Mouse (Mus musculus): Measurements from ENCODE around the gene Ndst4.

Ndst4 gene

GRCm38 (mm10) chr3:125403601-125404396, at the start of gene Ndst4:
Ndst4 (plus strand) TSS chr3:125404076.
- DNase-seq (ENCODE audit: low spot score in 2 of 2) = no peak

- DNase-seq (ENCODE audit: low spot score in 2 of 2) = no peak
These were observed 6.4 kb upstream of the Ndst4 start for GRCm38 (mm10) chr3:125397443-125397842.

GRCm38 (mm10) chr3:125406456-125406855, 2.6 kb downstream of the Ndst4 start:
- DNase-seq (ENCODE audit: low spot score in 2 of 2) = no peak

- no peak for DNase-seq (ENCODE audit: low spot score in 2 of 2)
These were observed 3.1 kb downstream of the Ndst4 start for GRCm38 (mm10) chr3:125406991-125407390.

- no peak for DNase-seq (ENCODE audit: low spot score in 2 of 2)
These were observed 63.2 kb downstream of the Ndst4 start for GRCm38 (mm10) chr3:125466894-125467652.

GRCm38 (mm10) chr3:125510102-125510501, 106.2 kb downstream of the Ndst4 start:
- DNase-seq (ENCODE audit: low spot score in 2 of 2) = no peak

- no peak for DNase-seq (ENCODE audit: low spot score in 2 of 2)
These were observed 129.5 kb downstream of the Ndst4 start for GRCm38 (mm10) chr3:125533371-125533770.

GRCm38 (mm10) chr3:125570602-125571001, 166.7 kb downstream of the Ndst4 start:
- DNase-seq (ENCODE audit: low spot score in 2 of 2) = no peak

GRCm38 (mm10) chr3:125632233-125632632, 228.4 kb downstream of the Ndst4 start:
- DNase-seq (ENCODE audit: low spot score in 2 of 2) = no peak

GRCm38 (mm10) chr3:125655009-125655635, 251.2 kb downstream of the Ndst4 start:
- no peak for DNase-seq (ENCODE audit: low spot score in 2 of 2)

GRCm38 (mm10) chr3:125660114-125660717, 256.3 kb downstream of the Ndst4 start:
- no peak for DNase-seq (ENCODE audit: low spot score in 2 of 2)

GRCm38 (mm10) chr3:125660884-125661532, 257.1 kb downstream of the Ndst4 start:
- DNase-seq (ENCODE audit: low spot score in 2 of 2) = no peak

GRCm38 (mm10) chr3:125673997-125674794, 270.3 kb downstream of the Ndst4 start:
- no peak for DNase-seq (ENCODE audit: low spot score in 2 of 2)

GRCm38 (mm10) chr3:125675211-125675896, 271.5 kb downstream of the Ndst4 start:
- no peak for DNase-seq (ENCODE audit: low spot score in 2 of 2)

GRCm38 (mm10) chr3:125678924-125679323, 275.0 kb downstream of the Ndst4 start:
- DNase-seq (ENCODE audit: low spot score in 2 of 2) = no peak

- DNase-seq (ENCODE audit: low spot score in 2 of 2) = no peak
These were observed 279.8 kb downstream of the Ndst4 start for GRCm38 (mm10) chr3:125683460-125684230.

GRCm38 (mm10) chr3:125684583-125684982, 280.7 kb downstream of the Ndst4 start:
- no peak for DNase-seq (ENCODE audit: low spot score in 2 of 2)

GRCm38 (mm10) chr3:125687601-125688000, 283.7 kb downstream of the Ndst4 start:
- no peak for DNase-seq (ENCODE audit: low spot score in 2 of 2)

GRCm38 (mm10) chr3:125690948-125691347, 287.1 kb downstream of the Ndst4 start:
- no peak for DNase-seq (ENCODE audit: low spot score in 2 of 2)

All from natural killer cell, adult 2 months (primary cell).